Mouse (Mus musculus): Measurements from ENCODE around the gene Spock1. TPM values are rescaled to one million over a fixed set of nuclear protein-coding genes. Genes with fewer than 3 reads are reported as not detected.

Spock1 gene
- polyA plus RNA-seq (2012; rRNA removed) = 59.0 and 60.0 TPM in 2 replicates

DNA sequence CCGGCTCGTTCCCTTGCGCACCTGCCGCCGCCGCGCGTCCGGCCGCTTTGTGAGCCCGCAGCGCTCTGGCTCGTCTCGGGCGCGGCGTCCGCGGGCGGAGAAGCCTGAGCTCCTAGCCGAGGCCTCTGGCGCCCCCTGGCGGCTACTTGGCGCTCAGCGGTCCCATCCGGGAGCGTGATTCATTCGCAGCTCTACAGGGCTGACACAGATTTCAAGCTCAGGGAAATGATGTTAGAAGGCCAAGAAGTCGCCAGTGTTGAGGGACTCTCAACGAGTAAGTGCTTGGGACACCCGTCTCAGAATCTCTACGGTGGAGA, at the start of gene Spock1:
TSS of gene Spock1 (minus strand) at position 67 of the 317 bp plus-strand sequence.

Other genes with a start within 250 kb of the Spock1 start
- gene Klhl3, start 205.3 kb upstream of the Spock1 start, polyA plus RNA-seq (2012; rRNA removed) = 12.6 and 12.9 TPM in 2 replicates
- 259 and 291 TPM in 2 replicates for gene Hnrnpa0, start 220.2 kb upstream of the Spock1 start, polyA plus RNA-seq (2012; rRNA removed)
- 24.7 and 27.3 TPM in 2 replicates for gene Idnk, start 249.3 kb upstream of the Spock1 start, polyA plus RNA-seq (2012; rRNA removed)